Mouse (Mus musculus) lung, postnatal 0 days (tissue): ENCODE measurements around the gene Ceacam3. TPM values are rescaled to one million over a fixed set of nuclear protein-coding genes. Genes with fewer than 3 reads are reported as not detected.
"Not testable (repeated sequence)": the region's sequence is repeated elsewhere in the genome, so short reads cannot be mapped to it uniquely, and the experiment has no call there.

Experiments
- ATAC-seq: fragments of 200-750 bp; cut with Nextera tagmentation; 2 replicates; pipeline ENCODE4 v1.8.0; 2017; ENCODE audit warnings: moderate library complexity
- DNase-seq: peaks from one replicate; pipeline ENCODE4 v3.0.0-alpha.2; 2016; ENCODE audit warnings: low spot score
- H3K27ac ChIP-seq: fragments of 300-500 bp; sonication (generic); 2 replicates; pipeline ENCODE4 v1.5.1; 2014; ENCODE audit warnings: antibody characterized with exemption, mild to moderate bottlenecking, low read length, mixed read lengths
- H3K27me3 ChIP-seq: fragments of 300-500 bp; sonication (generic); replicated peaks from 2 replicates; pipeline ENCODE4 v1.6.1; 2014; ENCODE audit warnings: low read length, mixed read lengths; ENCODE audit not compliant: insufficient read depth
- H3K36me3 ChIP-seq: fragments of 300-500 bp; sonication (generic); 2 replicates; pipeline ENCODE4 v1.6.1; 2014; ENCODE audit warnings: low read length, mixed read lengths; ENCODE audit not compliant: insufficient read depth
- H3K4me1 ChIP-seq: fragments of 300-500 bp; sonication (generic); 2 replicates; pipeline ENCODE4 v1.6.1; 2014; ENCODE audit warnings: antibody characterized with exemption, low read depth, low read length, mixed read lengths; ENCODE audit not compliant: insufficient read depth
- H3K4me2 ChIP-seq: fragments of 300-500 bp; sonication (generic); replicated peaks from 2 replicates; pipeline ENCODE4 v1.6.1; 2014; ENCODE audit warnings: low read depth, mild to moderate bottlenecking, low read length, moderate library complexity, mixed read lengths
- H3K4me3 ChIP-seq: fragments of 300-500 bp; sonication (generic); 2 replicates; pipeline ENCODE4 v1.5.1; 2014; ENCODE audit warnings: low read depth, low read length
- H3K9ac ChIP-seq: fragments of 300-500 bp; sonication (generic); replicated peaks from 2 replicates; pipeline ENCODE4 v1.6.1; 2014; ENCODE audit warnings: low read depth, mild to moderate bottlenecking
- H3K9me3 ChIP-seq: fragments of 300-500 bp; sonication (generic); 2 replicates; pipeline ENCODE4 v1.6.1; 2016; ENCODE audit warnings: low read length, mixed read lengths
- CTCF ChIP-seq: IDR thresholded peaks from 2 replicates; pipeline ENCODE4 v1.5.1; 2016; ENCODE audit warnings: antibody characterized with exemption, mild to moderate bottlenecking
- EP300 ChIP-seq: IDR thresholded peaks from 2 replicates; pipeline ENCODE4 v1.6.1; 2016; ENCODE audit warnings: antibody characterized with exemption, mild to moderate bottlenecking, control low read depth
- WGBS: fragments of 180-500 bp; shearing (Covaris S2); extraction: QIAGEN DNeasy Blood & Tissue Kit; methylation state at CpG from one replicate; pipeline ENCODE4 v1.1.7; 2014; 5-methylcytosine and 5-hydroxymethylcytosine counted together
- polyA plus RNA-seq: library from polyadenylated mRNA; unstranded; fragments of >200 nt; fragmentation: Nextera tagmentation; extraction: Ambion mirVana; gene quantifications from 2 replicates; pipeline ENCODE4 v1.2.1, GENCODE M21; 2015

Ceacam3 gene
- not detected in 2 replicates for polyA plus RNA-seq

DNA sequence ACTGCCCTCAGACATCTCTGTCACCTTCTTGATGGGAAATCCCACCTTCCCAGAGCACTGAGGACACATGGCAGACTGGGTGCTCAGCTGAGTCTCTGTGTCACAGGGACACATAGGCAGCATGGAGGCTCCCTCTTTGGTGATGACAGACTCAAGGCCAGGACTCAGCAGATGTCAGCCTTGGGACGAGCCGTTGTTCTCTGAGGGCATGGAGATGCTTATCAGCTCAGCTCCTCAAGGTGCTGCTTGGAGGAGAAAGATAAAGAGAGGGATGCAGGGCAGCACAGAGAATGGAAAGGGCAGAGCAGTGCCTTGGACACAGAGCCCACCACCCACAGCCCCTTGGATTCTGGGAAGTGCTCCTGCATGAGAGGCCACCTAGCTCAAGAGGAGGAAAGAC is at the start of gene Ceacam3:
Gene Ceacam3, plus strand, starts transcription at position 352 of the 400 bp plus-strand sequence.
- Histone ChIP-seq H3K27ac (no peak within 1 kb of the TSS), H3K4me2 (no peak within 1 kb of the TSS), H3K4me3 (no peak within 1 kb of the TSS), H3K9me3 (no peaks in the 10 kb centered on the region), H3K27me3 (no peaks in the 10 kb centered on the region), H3K9ac (no peak within 1 kb of the TSS), H3K4me1 (no peaks in the 10 kb centered on the region), H3K36me3 (no peaks in the 10 kb centered on the region)
- 72% methylated on average over 2 of the region's 2 CpGs for WGBS
- no peak for DNase-seq
- no peak for ATAC-seq
- no peak for TF ChIP-seq EP300
- TF ChIP-seq CTCF: no peak

DNA sequence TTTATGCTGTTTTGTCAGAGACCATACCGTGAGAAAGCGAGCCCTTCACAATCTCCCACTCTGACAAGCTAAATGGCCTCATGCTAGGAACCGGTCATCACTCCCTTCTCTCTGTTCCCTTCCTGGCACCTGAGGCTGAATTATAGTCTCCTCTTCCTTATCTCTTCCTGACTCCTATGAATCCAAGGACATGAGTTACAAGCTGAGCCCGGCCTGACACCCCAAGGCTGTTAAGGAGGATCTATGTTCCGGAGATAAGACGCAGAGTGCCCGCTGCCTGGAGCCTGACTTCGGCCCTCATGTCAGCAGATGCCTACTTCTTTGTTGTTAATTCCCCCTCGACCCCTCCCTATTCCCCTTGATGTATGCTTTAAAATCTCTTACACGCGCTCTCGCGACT is 48.5 kb upstream of the Ceacam3 start:
- H3K27ac ChIP-seq, DNase-seq, H3K27me3 ChIP-seq, H3K9me3 ChIP-seq, ATAC-seq, H3K4me3 ChIP-seq, H3K9ac ChIP-seq, H3K4me2 ChIP-seq, H3K4me1 ChIP-seq, H3K36me3 ChIP-seq: not testable (repeated sequence)
- 84% methylated on average over 13 of the region's 13 CpGs for WGBS

DNA sequence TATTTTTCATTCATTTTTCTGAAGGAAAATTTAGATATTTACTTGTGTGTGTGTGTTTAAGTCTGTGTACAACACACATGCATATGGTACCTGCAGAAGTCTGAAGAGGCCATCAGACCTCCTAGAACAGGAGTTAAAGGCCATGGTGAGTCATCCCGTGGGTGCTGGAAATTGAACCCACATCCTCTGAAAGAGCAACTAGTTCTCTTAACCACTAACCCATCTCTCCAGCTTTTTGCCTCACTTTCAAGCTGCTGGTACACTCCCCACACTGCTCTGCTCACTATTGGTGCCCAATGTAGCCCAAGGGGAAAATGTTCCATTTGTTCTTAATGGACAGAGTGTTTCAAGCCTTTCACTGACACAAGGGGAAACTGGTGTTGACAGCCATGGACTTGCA is 14.8 kb upstream of the Ceacam3 start:
- no peaks in the 10 kb centered on the region for H3K4me1 ChIP-seq
- DNase-seq (no peak), ATAC-seq (no peak)
- no peak for TF ChIP-seq EP300
- no peak for TF ChIP-seq CTCF
- H3K4me2 ChIP-seq: no peak overlapping the region
- WGBS: 52% methylated on average over 1 of the region's 1 CpGs
- H3K36me3 ChIP-seq: no peaks in the 10 kb centered on the region
- no peaks in the 10 kb centered on the region for H3K9me3 ChIP-seq
- H3K27me3 ChIP-seq: no peaks in the 10 kb centered on the region
- no peak overlapping the region for H3K4me3 ChIP-seq
- no peak overlapping the region for H3K27ac ChIP-seq
- H3K9ac ChIP-seq: no peak overlapping the region

DNA sequence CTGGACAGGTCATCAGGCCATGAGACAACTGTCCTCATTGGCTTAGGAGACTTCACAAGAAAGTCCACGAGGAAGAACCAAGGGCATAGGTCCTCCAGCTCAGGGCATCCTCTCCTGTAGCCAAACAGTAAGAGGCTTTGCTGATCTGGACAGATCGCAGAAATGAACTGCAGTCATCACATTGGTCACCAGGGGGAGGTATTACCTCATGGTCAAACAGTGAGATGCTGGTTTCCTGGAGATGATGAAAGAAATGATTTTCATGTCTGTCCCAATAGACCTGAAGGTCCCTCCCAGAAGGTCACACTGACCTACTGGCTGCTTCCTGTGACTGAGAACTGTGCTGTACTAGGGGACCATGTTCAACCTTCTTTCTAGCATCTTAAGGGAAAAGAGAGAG is 5.6 kb downstream of the Ceacam3 start:
- H3K9ac ChIP-seq: no peak overlapping the region
- no peak overlapping the region for H3K4me3 ChIP-seq
- H3K4me1 ChIP-seq: no peaks in the 10 kb centered on the region
- DNase-seq: peak; percentile 5
- no peaks in the 10 kb centered on the region for H3K9me3 ChIP-seq
- no peak for ATAC-seq
- WGBS: 20% methylated on average over 2 of the region's 2 CpGs
- no peak overlapping the region for H3K4me2 ChIP-seq
- no peak overlapping the region for H3K27ac ChIP-seq
- TF ChIP-seq CTCF (peak; percentile 55), EP300 (no peak)
- H3K36me3 ChIP-seq: no peaks in the 10 kb centered on the region
- no peaks in the 10 kb centered on the region for H3K27me3 ChIP-seq

DNA sequence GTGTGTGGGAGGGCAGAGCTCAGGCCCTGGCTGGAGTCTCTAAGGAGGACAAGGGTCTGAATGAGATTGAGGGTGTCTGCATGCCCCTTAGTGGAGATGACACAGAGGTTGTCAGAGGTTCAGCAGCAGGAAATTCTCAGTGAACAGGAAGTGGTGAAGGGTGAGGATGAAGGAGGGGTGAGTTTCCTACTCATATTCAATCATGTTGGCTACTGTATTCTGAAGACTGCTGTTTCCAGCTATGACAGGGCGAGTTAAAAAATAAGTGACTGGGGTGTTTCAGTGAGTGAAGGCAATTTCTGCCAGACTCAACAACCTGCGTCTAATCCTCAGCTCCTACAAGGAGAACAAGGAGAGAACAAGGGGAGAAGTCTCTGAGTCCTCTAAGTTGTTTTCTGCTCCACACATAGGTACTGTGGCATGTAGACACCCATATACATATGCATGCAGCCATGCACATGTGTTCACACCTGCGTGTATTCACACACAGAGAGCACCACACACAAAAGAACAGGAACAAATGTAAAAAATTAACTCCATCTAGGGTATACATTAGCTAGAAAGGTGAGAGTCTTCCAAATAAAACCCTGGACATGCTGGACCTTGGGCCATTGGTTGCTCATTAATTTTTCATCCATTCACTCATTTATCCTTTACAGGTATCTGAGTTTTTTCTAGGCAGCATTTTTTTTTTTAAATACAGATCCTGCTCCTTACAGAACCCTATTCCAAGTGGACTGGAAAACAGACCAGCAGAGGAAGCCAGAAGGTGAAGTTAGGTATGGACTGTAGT is 7.0 kb downstream of the Ceacam3 start:
- ATAC-seq: no peak
- H3K4me1 ChIP-seq: no peaks in the 10 kb centered on the region
- H3K27me3 ChIP-seq: no peaks in the 10 kb centered on the region
- no peak overlapping the region for H3K4me3 ChIP-seq
- H3K9ac ChIP-seq: no peak overlapping the region
- no peak overlapping the region for H3K27ac ChIP-seq
- H3K4me2 ChIP-seq: no peak overlapping the region
- no peaks in the 10 kb centered on the region for H3K36me3 ChIP-seq
- peak; percentile 1 for DNase-seq
- 59% methylated on average over 3 of the region's 3 CpGs for WGBS
- TF ChIP-seq EP300 (no peak), CTCF (no peak)
- H3K9me3 ChIP-seq: no peaks in the 10 kb centered on the region

DNA sequence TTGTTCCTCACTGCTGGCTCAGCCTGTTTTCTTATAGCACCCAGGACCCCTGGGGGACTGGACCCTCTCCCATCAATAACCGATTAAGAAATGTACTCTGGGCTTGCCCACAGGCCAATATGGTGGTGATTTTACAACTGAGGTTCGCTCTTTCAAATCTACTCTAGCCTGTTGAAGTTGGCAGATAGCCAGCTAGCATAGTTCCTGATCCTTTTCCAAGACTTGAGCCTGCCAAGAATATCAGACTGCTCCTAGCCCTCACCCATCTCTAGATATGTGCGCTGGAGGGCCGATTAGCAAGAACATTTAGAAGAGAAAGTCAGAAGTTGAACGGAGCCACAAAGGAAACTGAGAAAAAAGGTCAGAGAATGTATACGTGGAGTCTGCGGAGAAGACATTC is 8.9 kb downstream of the Ceacam3 start:
- DNase-seq (peak; percentile 9), ATAC-seq (no peak)
- Histone ChIP-seq H3K4me2 (no peak overlapping the region), H3K9me3 (no peaks in the 10 kb centered on the region), H3K36me3 (no peaks in the 10 kb centered on the region), H3K27me3 (no peaks in the 10 kb centered on the region), H3K27ac (no peak overlapping the region), H3K4me3 (no peak overlapping the region), H3K9ac (no peak overlapping the region), H3K4me1 (no peaks in the 10 kb centered on the region)
- 66% methylated on average over 7 of the region's 7 CpGs for WGBS
- no peak for TF ChIP-seq CTCF
- TF ChIP-seq EP300: no peak

DNA sequence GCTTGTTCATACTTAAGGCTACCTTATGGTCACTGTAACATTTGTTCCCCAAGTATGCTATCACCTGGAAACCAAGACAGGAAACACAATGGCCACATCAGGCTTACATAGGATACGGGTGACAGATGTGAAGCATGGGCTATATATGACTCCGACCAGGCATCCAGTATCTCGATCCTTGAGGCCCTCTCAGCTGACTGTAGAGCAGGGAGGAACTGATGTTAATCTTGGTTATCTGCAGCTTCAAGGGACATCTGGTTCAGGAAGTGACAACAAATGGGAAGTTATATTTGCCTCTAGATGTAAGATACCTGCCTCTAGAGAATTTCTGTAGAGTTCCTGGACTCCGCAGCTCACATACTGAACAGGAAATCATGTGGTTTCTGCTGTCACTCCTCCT is 21.7 kb downstream of the Ceacam3 start:
- 78% methylated on average over 4 of the region's 4 CpGs for WGBS
- Histone ChIP-seq H3K9ac (no peak overlapping the region), H3K4me3 (no peak overlapping the region), H3K36me3 (no peaks in the 10 kb centered on the region), H3K9me3 (no peaks in the 10 kb centered on the region), H3K4me1 (no peaks in the 10 kb centered on the region), H3K27ac (no peak overlapping the region), H3K4me2 (no peak overlapping the region), H3K27me3 (no peaks in the 10 kb centered on the region)
- TF ChIP-seq CTCF (no peak), EP300 (no peak)
- no peak for ATAC-seq
- DNase-seq: no peak
